Mouse (Mus musculus): ENCODE data around the gene Prdm8.

The Prdm8 gene

DNA sequence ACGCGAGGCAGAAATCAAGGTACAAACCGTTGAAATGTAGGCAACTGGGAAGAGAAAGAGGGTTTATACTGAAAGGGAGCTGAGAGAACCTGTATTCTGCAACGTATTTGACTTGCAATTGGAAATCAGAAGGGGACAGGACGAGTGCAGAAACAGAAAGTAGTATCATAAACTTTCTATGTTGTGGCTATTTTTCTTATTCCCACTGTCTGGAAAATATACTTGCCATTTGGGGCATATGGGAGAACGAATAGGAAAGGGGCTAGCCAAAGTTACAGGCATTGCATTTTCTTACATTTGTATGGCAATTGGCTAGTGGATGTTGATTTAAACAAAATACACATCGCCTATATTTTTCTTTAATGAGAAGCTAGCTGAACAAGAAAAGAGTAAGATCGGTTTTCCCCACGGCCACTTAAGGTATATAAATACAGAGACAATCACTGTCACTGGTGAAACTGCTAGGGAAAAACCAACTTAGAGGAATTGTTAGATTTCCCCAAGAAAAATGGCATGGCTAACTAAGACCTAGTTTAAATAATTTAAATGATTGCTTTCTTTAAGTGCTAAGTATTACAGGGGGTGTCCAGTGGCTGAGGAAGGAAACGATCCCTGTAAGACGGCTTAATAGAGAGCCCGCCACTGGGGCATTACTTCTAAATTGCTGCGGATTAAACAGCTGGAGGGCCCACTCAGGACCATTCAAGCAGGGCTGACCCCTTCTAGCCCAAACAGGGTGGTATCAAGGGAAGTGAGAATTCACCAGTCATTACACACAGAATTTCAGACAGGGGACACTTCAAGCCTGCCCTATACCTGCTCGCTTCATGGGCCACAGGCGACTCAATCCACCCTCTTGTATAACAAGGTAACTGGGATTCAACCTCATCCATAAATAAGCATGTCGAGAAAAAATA lies 14.9 kb downstream of the Prdm8 start:
- ChIA-PET POLR2A (interaction anchor here in 1 of 4 experiments (1.7 to 2.7 kb wide), 2 partner anchors 10 to 13 kb away, joined by 9 to 13 read pairs; no protein-coding TSS in a partner anchor), CTCF (interaction anchor here in 2 of 4 experiments (1.1 to 5.0 kb wide), 4 partner anchors 10 to 14 kb away, joined by 3 to 44 read pairs (median 4); partner anchors contain the start of gene Prdm8 (in 1 of the 2))

DNA sequence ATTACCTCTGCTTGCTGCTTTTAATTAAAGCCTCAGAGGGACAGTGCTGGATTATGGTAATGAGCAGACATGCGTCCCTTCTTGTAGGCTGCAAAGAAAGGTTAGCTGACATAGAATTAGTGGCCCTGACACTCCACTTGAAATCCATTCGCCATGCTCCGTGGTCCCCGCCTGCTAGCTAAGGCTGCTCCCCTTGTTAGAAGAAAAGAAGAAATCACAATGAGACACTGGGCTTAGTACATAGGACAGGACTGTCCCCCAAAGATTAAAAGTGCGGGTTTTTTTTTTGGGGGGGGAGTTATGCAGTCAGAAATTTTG lies 15.6 kb downstream of the Prdm8 start:
- CTCF ChIA-PET: interaction anchor here in 1 of 4 experiments (5.0 kb wide), 1 partner anchor 15 kb away, joined by 44 read pairs; the partner anchor contains the start of gene Prdm8
- POLR2A ChIA-PET: interaction anchor here in 1 of 4 experiments (1.7 kb wide), 1 partner anchor 10 kb away, joined by 9 read pairs; no protein-coding TSS in a partner anchor

- CTCF ChIA-PET: interaction anchor here in 1 of 4 experiments (5.0 kb wide), 1 partner anchor 15 kb away, joined by 44 read pairs; the partner anchor contains the start of gene Prdm8
- POLR2A ChIA-PET: interaction anchor here in 1 of 4 experiments (1.7 kb wide), 1 partner anchor 11 kb away, joined by 9 read pairs; no protein-coding TSS in a partner anchor
Measured at GRCm38 (mm10) chr5:98183031-98183595, 16.1 kb downstream of the Prdm8 start.

DNA sequence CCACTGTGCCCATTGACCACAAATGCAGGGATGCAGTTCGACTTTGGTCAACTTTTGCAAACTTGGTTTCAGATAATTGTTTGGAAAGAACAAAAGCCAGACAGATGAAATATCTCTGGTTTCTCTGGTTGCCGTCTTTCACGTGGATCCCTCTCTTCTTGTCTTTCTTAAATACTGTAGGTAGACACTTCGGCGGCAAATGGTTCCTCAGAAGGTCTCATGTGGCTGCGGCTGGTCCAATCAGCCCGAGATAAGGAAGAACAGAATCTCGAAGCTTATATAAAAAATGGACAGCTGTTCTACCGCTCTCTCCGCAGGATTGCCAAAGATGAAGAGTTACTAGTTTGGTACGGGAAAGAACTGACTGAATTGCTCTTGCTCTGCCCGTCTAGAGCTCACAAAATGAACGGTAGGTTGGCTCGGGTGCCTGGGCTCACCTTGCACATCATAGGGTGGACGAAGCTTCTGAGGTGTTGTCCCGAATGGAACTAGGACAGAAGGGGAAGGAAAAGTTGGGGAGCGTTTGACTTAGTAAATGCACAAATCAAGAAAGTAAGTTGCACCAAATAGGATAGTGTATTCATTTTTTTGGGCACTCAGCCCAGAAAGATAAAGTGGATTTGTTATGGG lies 17.4 kb downstream of the Prdm8 start:
- POLR2A ChIA-PET: interaction anchor here in 1 of 4 experiments (0.6 to 2.8 kb wide), 4 partner anchors 12 to 383 kb away, joined by 4 to 13 read pairs (median 6); no protein-coding TSS in a partner anchor
- CTCF ChIA-PET: interaction anchor here in 3 of 4 experiments (0.8 to 5.0 kb wide), 5 partner anchors 13 to 179 kb away, joined by 3 to 44 read pairs (median 10); partner anchors contain the start of gene Prdm8 (in 2 of the 3)

DNA sequence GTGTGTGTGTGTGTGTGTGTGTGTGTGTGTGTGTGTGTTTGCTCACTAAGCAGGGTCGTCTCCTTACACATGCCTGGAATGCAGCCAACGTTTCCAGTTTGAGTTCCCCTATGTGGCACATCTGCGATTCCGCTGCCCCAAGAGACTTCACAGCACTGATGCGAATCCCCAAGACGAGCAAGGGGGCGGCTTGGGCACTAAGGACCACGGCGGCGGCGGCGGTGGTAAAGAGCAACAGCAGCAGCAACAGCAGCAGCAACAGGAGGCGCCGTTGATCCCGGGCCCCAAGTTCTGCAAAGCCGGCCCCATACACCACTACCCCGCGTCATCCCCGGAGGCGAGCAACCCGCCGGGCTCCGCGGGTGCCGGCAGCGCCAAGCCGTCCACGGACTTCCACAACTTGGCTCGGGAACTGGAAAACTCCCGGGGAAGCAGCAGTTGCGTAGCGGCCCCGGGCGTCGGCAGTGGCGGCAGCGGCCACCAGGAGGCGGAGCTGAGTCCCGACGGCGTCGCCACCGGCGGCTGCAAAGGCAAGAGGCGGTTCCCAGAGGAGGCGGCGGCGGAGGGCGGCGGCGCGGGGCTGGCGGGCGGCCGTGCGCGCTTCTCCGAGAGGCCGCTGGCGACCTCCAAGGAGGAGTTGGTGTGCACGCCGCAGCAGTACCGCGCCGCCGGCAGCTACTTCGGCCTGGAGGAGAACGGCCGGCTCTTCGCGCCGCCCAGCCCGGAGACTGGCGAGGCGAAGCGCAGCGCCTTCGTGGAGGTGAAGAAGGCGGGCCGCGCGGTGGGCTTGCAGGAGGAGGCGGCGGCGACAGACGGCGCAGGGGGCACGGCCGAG lies 18.2 kb downstream of the Prdm8 start:
- ChIA-PET CTCF (interaction anchor here (0.6 to 5.0 kb wide), 13 partner anchors 8 to 1093 kb away, joined by 3 to 44 read pairs (median 5); partner anchors contain the start of gene Prdm8 (in 3 of the 4)), POLR2A (interaction anchor here in 2 of 4 experiments (0.6 to 2.8 kb wide), 6 partner anchors 11 to 851 kb away, joined by 3 to 13 read pairs (median 4); partner anchors contain the start of gene Prdm8 (in 1 of the 2))

GRCm38 (mm10) chr5:98185806-98186751 lies 19.1 kb downstream of the Prdm8 start:
- ChIA-PET CTCF (interaction anchor here (0.6 to 5.0 kb wide), 14 partner anchors 8 to 1094 kb away, joined by 3 to 44 read pairs (median 5); partner anchors contain the start of gene Prdm8 (in 3 of the 4)), POLR2A (interaction anchor here in 2 of 4 experiments (0.6 to 2.8 kb wide), 5 partner anchors 10 to 850 kb away, joined by 3 to 13 read pairs (median 3); partner anchors contain the start of gene Prdm8 (in 1 of the 2))

GRCm38 (mm10) chr5:98189181-98190180 lies 22.5 kb downstream of the Prdm8 start:
- ChIA-PET CTCF (interaction anchor here in 3 of 4 experiments (1.1 to 1.9 kb wide), 3 partner anchors 22 to 690 kb away, joined by 3 to 6 read pairs (median 4); partner anchors contain the start of gene Prdm8 (in 2 of the 3)), POLR2A (interaction anchor here in 1 of 4 experiments (1.6 to 2.2 kb wide), 2 partner anchors 11 to 22 kb away, joined by 5 to 7 read pairs; no protein-coding TSS in a partner anchor)

DNA sequence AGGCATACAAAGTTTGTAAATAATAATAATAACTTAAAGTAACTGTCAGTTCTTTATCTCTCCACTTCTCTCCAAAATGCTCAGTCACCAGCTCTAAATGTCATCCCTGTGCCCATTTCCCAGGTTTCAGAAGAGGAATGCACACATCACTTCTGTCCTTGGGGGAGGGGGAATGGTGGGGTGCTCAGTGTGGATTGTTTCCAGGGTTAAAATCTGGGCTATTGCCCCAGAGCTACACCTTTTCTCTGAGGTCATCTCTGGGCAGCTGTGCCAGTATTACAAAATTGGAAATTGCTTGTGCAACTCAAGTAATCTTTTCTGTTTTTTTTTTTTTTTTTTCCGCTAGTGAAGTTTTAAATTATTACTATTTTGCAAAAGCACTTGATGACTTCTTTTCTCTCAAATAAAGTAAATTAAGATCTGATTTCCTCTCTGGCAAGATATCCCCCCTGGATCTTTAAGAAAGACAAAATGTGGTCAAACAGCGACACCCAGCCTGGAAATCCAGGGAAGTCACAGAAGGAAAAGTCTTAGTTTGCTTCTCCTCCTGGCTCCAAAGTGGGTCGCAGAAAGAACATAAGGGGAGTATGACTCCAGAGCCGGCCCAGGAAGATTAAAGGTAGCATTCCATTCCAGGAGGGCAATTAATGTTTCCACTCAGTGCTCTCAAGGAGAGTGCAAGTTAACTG lies 25.4 kb downstream of the Prdm8 start:
- ChIA-PET POLR2A (no interaction called here), CTCF (interaction anchor here in 1 of 4 experiments (0.6 kb wide), 1 partner anchor 9 kb away, joined by 4 read pairs; no protein-coding TSS in a partner anchor)

GRCm38 (mm10) chr5:98194959-98195358 lies 28.0 kb downstream of the Prdm8 start:
- POLR2A ChIA-PET: no interaction called here

GRCm38 (mm10) chr5:98198412-98199218 lies 31.6 kb downstream of the Prdm8 start:
- CTCF ChIA-PET: interaction anchor here in 2 of 4 experiments (0.7 to 1.5 kb wide), 2 partner anchors 31 to 1306 kb away, joined by 6 to 9 read pairs; no protein-coding TSS in a partner anchor
- POLR2A ChIA-PET: interaction anchor here in 2 of 4 experiments (0.6 to 1.2 kb wide), 4 partner anchors 53 to 1469 kb away, joined by 3 to 9 read pairs (median 4); no protein-coding TSS in a partner anchor

More at GRCm38 (mm10) chr5:98194959-98195358, 28.0 kb downstream of the Prdm8 start:
- CTCF ChIA-PET: interaction anchor here in 2 of 4 experiments (0.8 to 1.8 kb wide), 2 partner anchors 27 to 135 kb away, joined by 3 to 4 read pairs; partner anchors contain the start of gene Cfap299 (in 1 of the 2)

DNA sequence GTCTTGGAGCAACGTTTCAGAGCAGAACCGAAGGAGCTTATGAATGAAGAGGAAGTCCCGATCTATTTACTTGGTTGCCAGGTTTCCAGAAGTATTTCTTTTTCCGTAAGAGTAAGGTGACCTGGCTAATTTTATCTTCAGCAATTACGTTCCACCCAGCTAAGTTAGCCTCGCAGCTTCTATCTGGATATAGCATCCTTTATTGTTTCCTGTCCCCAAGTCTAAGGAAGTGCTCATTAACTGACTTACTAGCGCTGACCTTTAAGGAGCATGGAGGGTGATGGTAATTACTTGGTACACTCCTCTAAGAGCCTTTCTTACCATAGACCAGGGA lies 32.2 kb downstream of the Prdm8 start:
- POLR2A ChIA-PET: interaction anchor here in 2 of 4 experiments (0.6 to 1.2 kb wide), 4 partner anchors 52 to 1470 kb away, joined by 3 to 9 read pairs (median 4); no protein-coding TSS in a partner anchor
- CTCF ChIA-PET: no interaction called here

DNA sequence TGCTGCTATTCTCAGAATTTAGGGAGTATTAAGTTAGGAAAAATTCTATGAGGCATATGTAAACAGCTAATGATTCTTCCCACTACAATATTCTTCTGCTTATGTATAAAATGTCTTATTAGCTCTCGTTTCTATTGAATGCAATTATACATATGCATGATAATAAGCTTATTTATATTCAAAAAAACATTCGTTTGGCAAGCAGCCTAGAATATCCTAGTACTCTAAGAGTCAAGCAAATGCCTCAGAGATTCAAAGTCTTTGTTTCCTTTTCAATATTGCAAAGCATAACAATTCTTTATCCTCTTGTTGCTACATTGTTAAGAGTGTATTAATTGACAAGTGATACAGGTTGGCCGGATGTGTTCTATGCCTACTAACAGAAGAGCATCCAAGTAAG lies 34.6 kb downstream of the Prdm8 start:
- ChIA-PET POLR2A (interaction anchor here in 1 of 4 experiments (2.0 kb wide), 1 partner anchor 12 kb away, joined by 7 read pairs; no protein-coding TSS in a partner anchor), CTCF (interaction anchor here in 1 of 4 experiments (0.7 to 1.2 kb wide), 2 partner anchors 10 to 617 kb away, joined by 4 read pairs; no protein-coding TSS in a partner anchor)

DNA sequence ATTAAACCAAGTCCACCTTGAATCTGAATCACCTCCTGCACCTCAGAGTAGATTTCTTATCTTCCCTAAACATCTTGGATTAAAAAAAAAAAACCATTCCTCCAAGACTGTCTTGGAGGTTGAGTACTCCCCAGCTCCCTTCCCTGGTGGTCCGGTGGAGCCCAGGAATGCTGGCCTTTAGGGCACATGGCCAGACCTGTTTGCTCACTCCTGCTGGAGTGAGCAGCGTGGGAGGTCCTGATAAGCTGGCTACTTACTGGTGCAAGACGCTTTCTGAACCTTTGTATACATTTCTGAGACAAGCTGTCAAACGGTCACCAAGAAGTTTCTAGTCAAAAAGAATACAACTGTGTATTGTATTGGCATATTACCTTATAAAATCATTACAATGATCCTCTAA lies 36.0 kb downstream of the Prdm8 start:
- ChIA-PET POLR2A (no interaction called here), CTCF (interaction anchor here in 1 of 4 experiments (2.3 kb wide), 1 partner anchor 10 kb away, joined by 7 read pairs; no protein-coding TSS in a partner anchor)

Data from embryonic stem cell, embryonic (primary cell).